Mouse (Mus musculus): Measurements from ENCODE around the gene Tmem165.

Tmem165 gene

DNA sequence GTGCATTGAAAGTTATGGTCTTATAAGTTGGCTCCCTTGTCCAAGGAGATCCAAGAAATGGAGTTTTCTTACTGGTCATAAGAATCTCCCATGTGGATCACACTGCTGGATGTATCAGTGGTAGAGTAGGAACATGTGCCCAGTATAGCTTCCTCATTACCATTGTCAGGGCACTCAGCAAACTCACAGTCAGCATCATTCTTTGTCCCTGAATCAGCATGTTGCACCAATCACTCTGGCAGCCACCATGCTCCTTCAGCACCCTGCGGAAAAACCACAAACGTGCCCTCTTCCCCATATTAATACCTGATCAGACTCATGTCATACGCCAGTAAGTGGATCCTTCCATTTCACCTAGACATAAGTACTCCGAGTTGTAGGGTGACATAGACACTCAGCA, 8.6 kb upstream of the Tmem165 start:
- DNase-seq: no peak

DNA sequence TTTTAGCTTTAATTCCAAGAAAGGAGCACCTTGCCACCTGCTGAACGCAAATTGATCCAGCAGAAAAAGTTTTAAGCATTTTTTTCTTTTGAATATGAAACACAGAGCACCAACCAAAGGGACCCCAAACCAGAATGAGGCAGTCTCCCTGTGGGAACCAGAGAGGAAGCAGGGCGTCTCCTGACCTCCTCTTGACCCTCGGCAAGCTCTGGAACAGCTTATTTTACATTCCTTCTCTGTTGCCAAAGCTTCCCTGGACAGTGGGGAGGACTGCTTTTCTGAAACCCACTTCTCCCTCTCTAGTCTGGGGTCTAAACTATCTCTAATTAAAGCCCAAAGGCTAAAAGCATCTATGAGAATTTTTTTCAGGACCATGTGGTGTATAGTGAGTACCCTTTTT, 7.3 kb upstream of the Tmem165 start:
- DNase-seq: no peak

DNA sequence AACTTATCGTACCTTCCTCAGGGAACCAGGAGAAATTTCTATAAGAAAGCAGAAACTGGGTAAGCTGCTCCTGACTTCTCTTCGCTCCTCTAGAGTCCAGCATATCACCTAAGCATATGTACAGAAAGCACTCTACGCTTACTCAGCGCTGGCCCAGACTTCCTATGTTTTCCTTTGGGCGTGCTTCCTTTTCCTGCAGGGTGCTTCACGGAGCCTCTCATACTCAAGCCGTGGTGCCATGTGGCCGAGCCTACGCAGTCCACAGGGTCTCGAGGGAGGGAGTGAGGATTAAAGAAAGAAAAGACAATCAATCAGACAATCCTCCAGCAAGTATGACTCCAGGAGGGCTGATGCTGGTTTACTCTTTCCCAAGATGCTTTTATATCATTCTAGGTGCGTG, 6.8 kb upstream of the Tmem165 start:
- DNase-seq: no peak

DNA sequence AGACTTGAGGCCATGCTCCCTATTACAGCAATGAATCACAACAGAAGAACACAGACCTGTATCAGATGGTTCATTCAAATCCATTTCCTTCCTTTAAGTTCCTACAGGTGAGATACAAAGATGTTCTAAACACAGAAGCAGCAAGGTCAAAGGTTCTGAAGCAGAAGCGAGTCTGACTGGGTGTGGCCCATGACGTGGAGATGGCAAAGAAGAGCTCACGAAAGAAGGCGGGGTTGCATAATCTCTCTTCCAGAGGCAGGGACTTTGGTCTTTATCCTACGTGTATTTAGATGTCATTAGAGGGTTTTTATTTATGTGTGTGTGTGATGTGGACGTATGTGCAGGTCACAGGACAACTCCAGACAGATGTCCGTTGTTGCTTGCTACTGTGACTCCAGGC, 6.0 kb upstream of the Tmem165 start:
- no peak for DNase-seq

DNA sequence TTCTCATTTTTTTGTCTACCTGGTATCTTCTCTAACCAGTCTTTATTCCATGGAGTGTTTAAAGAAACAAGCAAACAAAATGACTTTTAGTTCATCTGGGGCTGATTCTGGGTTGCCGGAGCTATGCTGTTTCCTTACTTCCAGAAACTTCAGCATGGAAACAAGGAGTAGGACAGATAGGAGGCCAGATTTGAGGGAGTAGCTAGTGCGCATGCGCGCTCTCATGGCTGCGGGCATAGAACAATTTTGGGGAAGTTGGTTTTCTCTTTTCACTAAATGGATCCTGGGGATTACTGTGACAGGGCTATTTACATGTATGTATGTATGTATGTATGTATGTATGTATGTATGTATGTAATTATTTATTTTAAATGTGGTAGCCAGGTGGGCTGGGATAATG, 4.5 kb upstream of the Tmem165 start:
- no peak for DNase-seq

DNA sequence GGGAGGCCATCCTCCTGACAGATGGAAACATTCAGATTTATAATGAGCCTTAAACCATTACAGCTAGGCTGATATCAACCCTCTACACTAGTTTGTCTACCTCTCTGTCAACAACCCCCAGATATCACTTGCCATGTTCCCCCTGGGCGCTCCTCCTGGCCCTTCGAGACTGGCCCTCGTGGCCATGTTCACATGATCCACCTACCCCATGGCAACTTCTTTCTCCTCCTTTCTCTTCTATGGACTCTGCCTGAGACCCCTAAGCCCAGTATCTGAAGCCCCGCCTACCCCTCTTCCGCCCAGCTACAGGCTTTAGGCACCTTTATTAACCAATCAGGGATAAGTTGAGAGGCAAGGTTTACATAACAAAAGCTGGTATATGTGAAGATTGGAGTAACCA, 3.9 kb upstream of the Tmem165 start:
- DNase-seq: no peak

DNA sequence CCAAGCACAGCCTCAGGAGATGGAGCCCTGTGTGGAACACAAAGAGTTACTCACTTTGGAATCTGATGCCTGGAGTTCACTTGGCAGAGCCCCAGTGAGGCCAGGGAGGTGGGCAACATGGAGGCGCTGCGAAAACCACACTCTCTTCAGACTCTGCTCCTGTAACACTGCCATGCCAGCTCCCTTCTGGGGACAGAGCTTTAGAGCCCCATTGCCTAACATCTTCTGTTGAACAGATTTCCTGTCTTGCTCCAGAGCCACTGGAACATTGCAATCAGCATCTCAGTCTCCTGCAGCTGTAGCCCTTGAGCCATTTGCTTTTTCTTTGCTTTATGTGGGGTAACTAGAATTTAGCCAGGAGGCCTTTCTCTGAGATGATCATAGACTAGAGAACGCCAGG, 1.4 kb upstream of the Tmem165 start:
- no peak for DNase-seq

DNA sequence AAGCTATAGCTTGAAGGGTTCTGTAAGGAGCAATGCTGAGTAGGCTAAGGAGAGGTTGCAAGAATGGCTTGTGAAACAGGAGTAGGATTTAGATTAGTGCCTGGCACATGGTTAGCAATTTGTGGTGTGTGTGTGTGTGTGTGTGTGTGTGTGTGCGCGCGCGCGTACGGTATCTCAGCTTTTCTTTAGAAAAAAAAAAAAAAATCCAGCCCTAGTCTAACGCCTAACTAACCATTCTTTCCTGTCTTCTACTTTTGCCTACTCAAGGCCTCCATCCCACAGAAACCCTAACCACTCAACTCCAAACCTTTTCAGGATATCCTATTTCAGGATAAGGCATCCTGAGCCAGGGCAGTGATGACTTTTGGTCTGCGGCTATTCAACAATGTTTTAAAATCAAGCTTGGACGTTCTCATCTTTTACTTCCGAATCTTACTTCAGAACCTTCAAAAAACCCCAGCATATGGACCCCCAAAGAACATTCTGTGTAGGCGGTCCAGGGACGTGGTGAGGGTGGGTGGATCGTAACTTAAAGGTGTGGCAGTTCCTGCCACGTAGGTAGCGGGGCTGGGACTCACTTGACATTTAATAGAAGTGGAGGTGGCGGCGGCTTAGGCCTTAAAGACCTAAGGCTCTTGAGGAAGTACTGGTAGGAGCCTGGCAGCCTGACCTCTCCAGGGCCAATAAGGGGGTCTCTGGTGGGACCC, 484 bp upstream of the Tmem165 start:
- DNase-seq: no peak

DNA sequence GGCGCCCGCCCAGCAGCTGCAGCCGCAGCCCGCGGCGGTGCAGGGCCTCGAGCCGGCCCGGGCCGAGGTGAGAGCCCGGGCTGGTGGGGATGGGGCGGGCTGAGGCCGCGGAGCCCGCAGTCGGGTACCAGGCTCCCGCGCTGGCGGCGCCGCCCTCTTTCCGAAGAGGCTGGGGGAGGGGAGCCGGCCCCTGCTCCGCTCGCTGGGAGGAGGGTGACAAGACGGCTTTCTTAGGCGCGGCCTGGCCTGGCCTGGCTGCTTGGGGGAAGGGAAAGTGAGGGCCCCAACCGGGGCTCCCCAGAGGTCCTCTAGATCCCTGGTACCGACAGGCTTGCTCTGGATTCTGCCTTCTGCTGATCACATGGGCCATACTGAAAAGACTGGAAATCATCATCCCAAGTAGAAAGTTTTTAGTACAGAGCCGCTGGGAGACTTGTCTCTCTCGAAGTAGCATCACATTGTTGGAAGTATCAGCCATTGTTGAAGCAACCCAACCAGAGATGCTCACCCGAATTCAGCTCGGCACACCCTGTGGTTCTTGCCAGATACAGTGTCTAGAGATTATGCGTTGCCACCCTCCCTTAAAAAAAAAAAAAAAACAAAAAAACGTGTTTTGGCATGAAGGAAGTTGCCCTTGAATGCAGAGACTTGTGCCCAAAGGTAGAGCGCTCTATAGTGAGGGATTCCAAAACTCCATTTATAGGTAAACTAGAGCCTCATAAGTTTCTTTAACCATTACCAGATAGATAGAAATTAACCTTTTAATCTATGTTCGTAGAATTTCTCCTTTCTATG, 803 bp downstream of the Tmem165 start:
- DNase-seq: peak; percentile 58 to 62

DNA sequence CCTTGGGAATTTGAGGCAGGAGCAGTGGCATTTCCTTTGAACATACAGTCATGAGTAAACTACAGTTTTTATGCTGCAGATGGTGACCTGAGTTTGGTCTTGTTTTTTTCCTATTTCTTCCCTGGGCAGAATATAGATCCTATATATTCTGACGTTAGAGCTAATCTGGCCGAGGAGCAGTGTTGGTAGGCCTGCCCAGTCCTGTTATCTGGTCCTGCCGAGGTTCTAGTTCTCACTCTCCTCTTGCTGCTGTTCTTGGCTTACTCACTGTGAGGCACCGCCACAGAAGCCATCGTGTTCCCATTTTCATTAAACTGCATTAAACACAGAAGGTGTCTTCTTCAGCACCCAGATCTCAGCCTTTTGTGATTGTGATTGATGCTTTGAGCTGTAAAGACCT, 4.2 kb downstream of the Tmem165 start:
- no peak for DNase-seq

DNA sequence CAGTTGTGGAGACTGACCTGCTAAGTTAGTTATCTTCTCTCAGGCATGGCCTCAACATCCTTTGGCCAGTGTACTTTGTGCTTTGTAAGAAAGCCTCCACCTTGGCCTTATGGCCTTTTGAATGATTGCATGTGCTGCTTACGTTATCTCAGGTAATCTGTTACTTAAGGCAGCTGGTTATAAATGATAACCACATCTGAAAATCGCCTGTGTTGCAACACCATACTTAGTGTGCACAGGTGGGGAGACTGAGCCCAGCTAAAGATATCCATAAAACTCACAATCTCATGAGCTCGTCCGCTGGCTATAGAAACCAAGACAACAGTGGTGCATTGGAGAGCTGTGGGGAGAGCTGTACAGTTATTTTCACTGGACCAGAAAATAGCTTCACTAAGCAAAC, 6.9 kb downstream of the Tmem165 start:
- DNase-seq: no peak

DNA sequence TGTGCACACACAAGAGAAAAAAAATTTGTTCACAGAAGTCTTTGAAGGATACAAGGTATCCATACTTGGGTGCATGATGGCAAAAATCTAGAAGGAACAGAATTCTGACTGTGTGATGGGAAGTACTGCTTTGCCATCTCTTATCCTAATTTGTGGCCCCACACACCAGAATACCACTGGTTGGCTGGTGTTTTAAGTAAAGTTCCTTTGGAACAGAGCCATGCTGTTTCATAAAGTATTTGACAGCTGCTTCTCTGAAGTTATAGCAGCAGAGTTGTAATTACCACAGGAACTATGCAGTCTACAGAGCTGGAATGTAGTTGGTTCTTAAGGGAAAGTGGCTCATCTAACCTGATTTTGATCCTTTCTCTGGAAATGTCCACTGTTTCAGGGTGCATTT, 9.4 kb downstream of the Tmem165 start:
- no peak for DNase-seq

DNA sequence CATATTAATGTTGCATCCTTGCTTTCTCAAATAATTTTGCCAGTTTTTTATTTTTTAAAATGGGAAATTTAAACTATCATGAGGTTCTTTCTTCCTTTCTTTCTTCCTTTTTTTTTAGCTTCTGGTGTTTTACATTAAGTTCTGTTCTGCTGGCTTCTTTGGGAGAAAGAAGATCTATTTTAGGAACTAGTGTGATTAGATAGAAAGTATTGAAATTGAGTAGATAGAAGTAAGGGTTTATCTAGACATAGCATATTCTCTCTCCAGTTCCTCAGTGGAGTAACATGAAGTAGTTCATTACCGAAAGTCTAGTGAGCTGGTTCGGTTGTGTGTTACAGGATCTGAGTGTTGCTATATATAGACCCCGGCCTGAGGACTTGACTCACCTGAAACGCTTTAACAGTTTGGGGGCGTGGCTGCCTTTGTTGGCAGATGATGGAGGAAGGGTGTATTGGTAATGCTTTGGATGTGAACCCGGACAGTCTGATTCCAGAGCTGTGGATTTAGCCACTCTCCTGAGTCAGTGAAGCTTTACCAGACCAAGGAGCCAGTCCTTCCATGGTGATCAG, 10.8 kb downstream of the Tmem165 start:
- peak in 1 of 2 experiments; percentile 11 for DNase-seq

DNA sequence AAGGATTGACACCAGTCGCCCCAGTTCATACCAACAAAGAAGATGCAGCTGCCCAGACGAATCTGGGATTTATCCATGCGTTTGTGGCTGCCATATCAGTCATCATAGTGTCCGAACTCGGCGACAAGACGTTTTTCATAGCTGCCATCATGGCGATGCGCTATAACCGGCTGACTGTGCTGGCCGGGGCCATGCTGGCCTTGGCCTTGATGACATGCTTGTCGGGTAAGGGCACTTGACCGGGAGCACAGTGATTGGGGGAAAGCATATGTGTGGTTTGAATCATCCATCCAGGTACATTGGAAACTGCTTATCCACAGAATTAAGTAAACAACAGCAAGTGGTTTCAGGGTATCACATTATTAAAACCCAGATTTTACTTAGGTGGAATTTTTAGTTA, 15.7 kb downstream of the Tmem165 start:
- no peak for DNase-seq

DNA sequence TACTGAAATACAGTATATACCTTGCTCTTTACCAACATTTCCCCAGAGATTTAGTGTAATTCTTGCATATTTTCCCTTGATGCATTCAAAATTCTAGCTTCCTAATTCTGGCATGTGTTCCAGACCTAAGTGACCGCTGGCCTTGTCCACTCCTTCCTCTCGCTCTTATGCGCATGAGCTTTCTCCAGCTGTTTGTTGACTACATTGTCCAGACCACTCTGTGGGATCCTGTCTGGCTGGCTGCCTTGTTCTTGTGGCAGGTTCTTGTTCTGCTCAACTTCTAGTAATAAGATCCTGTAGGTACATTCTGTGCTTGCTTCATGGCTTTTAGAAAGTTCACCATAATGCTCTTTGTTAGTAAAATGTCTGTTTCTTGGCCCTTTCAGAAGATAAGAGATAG, 19.5 kb downstream of the Tmem165 start:
- no peak for DNase-seq

DNA sequence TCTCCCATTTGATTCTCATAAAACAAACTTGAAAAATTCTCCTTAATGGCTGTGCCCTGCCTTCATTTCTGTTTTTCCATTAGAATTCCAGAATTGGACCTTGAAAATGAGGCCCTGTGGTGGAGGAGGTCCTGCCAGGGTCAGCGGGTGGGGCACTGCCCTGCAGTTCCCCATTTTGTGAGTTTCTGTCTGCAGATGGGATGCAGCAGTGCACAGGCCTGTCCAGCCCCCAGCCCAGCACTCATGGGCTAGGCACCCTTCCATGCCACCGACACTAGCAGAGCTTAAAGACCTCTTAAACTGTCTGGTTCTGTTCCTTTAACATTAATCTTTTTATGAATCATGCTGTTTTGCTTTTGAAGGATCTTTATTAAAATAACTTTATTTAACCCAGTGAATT, 22.2 kb downstream of the Tmem165 start:
- no peak for DNase-seq

DNA sequence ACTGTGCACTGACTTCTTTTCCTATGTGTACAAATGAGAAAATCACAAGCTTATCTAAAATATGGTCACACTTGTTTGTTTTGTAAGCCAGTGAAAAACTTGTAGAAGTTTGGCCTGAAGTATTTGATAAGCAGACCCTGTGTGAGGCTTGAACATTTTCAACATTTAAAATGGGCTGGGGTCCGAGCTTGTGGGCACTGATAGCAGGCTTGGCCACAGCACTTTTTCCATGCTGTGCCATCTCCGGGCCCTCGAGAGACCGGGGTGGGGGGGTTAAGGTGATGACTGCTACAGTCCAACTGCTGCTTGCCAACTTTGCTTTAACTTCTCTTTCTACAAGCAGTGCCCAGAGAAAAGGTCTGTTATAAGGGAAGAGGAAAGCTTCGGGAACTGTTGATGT, 24.4 kb downstream of the Tmem165 start:
- no peak for DNase-seq

DNA sequence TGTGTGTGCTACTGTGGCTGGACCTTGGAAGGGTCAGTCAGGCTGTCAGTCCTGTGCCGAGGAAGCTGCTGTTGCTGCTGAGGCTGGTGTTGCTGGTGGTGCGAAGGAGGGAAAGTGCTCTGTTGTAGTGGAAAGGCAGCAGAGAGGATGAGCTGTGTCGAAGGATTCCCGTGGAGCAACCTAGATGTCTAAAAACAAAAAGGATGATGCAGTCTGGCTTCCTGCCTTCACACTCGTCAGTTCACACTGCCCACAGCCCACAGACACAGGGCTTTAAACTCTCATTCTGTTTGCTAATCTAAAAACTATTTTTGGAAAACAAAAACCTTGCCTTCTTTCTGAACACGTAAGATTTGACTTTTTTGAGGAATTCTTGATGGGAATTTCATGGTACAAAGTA, 33.0 kb downstream of the Tmem165 start:
- no peak for DNase-seq

DNA sequence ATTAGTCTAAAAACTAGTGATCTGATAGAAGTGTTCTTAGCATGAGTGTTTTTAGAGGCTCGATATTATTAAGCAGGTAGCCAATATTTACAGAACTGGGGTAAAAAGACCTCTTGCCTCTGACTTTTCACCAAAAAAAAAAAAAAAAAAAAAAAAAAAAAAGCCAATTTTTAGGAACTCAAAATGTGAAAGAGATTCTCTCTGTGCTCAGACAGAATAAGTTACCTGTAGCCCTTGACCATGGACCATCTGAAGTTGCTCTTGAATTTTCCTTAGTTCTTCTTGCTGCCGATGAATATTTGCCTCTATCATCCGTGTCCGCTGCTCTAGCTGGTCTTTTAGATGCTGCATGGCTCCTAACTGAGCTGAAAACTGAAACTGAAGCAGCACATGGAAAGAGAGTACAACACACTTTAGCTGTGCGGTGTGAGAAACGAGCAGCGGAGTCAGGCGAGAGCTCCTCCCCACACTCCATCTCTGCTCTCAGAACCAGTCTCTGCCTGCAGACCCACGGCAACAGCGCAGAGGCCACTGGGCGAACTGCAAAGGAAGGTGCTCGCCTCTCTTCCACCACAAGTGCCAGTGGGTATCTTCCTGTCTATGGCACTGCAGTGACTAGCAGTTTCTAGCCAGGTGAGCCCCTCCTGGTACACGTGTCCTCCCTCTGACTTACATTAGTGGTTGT, 47.6 kb downstream of the Tmem165 start:
- no peak for DNase-seq

DNA sequence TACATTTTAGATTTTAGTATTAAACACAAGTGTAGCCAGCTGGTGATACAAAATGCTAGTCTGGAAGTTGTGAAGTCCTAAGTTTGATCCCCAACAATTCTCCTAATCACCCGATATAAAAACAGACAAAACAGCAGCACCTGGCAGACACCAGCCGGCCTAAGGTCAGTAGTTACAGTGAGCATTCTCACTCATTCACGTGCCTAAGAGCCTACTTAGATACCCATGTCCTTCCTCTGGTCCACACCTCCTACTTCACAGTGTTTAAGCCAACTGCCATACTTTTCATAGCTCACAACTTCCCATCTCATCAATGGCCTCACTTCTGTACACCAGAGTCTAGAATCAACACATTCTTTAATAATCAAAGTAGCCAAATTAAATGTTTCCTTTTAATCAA, 59.6 kb downstream of the Tmem165 start:
- no peak for DNase-seq

DNA sequence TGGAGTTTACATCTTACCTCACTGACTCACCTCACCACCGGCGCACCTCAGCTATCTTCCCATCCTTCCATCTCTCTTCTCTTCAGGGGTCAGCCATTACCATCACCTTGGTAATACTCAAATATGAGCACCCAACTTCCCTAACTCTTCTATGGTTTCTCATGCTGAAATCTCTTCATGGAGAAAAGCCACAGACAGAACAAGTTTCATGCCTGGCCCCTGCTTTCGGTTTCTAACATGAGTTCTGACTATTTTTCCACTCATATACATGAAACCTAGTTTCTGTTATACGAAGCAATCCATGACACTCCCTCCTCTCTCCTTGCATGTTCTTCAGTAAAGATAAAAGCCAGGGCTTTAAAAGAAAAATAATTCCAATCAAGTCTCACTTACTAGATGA, 60.2 kb downstream of the Tmem165 start:
- no peak for DNase-seq

DNA sequence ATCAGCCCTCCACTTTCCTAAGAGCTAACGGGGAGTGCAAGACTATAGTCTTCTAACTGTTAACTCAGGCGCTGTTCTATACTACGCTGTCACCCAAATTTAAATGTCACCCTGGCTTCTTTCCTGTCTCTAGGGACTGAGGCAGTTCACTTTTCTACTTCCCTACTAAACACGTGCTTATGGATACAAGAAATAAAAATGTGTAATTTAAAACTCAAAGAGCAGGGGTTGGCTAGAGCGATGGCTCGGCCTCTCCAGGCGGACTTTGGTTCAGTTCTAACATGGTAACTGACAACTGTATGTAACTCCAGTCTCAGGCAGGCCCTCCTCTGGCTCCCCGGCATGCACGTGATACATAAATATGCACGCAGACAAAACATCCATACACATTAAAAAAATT, 60.8 kb downstream of the Tmem165 start:
- DNase-seq: no peak

DNA sequence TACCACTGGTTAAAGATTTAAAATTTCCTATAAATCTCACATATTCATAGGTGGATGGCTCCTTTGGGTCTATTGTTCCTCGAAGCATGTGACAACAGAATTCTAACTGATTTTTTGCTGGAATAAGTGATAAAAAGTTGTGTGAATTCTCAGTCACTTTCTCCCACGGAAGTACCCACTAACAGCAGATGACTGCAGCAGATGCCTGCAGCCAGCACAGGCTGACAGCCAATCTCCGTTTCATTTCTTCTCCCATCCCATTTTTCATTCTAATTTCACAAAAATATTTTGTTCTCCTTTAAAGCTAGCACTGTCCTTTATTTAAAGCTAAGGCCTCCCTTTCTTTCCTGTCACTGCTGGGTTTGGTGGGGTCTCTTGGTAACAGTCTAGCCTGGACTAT, 61.7 kb downstream of the Tmem165 start:
- no peak for DNase-seq

DNA sequence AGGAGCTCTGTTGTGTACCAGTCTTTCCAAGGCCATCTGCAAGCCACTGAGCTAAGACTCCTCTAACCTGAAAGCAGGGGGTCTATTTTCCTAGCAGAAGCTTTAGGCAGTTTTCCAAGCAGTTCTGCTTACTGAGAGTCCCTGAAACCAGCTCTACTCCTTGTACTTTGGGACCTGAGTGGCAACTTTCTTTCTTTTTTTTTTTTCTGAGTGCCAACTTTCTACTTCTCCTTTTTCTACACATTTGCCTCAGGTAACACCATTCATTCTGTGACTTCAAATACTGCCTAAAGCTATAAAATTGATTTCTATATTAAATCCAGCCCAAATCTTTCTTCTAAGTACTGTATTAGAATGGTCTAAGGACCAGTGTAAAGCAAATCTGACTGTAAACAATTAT, 62.9 kb downstream of the Tmem165 start:
- DNase-seq: no peak

All from B cell, adult 2 months (primary cell).